Mouse (Mus musculus) heart, postnatal 36 days (tissue): ENCODE results near the gene Trpc3. TPM values are rescaled to one million over a fixed set of nuclear protein-coding genes. Genes with fewer than 3 reads are reported as not detected.
"Not testable (repeated sequence)": the region's sequence is repeated elsewhere in the genome, so short reads cannot be mapped to it uniquely, and the experiment has no call there.

Experiments
- DNase-seq, 2 experiments: peaks; one replicate each; pipeline ENCODE4 v3.0.0; 2021 to 2022
- intact Hi-C: fragments of 180-260 bp; cut with DNase I; formaldehyde crosslinking; loops from one replicate; pipeline ENCODE4 v1.15.1; 2025
- total RNA-seq, 2 experiments: library from RNA; stranded (reverse); gene quantifications; 2 replicates each; pipeline ENCODE4 v1.2.3; 2021

The Trpc3 gene
- total RNA-seq, 2 experiments from 2014 or later = 5.1 to 7.1 TPM

DNA sequence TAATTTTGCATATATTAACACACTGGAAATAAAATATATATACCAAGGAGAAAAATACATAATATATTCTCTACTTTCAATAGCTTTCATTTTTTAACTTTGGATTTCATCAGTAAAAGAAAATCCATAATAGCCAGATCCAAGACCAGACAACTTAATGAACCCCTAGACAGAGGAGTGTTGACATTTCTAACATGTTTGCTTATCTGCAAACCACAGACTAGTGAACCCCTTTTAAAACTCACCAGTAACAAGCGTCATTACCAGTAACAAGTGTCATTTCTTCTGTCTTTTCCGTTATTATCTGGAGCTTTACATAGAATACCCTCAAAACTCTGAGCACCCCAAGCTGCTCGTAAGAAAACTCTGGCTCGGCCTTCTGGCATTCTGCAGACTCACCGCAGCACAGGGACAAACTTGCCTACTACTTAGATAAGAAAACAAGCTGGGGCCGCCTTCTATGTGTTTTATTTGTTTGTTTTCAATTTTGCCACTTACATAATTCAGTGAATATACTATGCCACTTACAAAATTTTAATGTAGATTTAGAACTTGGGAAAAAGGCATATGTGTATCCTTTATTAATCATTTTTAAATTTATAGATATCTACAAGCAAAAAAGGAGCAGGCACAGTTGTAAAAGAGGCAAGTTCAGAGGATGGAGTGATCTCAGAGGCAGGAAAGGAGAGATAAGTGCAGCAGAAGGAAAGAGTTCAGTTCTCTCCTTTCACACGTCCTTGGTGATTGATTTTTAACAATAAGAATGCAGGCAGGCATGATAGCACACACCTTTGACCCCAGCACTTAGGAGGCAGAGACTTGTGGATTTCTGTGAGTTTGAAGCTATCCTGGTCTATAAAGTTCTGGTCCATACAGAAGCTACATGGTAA, 83.8 kb downstream of the Trpc3 start:
- intact Hi-C loops = no loop called here

DNA sequence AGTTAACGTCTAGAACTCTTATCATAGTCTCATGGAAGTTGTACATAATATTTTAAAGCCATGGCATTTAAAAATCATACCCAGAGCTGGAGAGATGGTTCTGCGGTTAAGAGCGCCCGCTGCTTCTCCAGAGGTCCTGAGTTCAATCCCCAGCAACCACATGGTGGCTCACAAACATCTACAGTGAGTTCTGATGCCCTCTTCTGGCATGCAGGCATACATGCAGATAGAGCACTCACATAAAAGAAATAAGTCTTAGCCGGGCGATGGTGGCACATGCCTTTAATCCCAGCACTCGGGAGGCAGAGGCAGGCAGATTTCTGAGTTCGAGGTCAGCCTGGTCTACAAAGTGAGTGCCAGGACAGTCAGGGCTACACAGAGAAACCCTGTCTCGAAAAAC, 90.2 kb downstream of the Trpc3 start:
- DNase-seq, intact Hi-C loops: not testable (repeated sequence)

More for the DNA sequence above, 83.8 kb downstream of the Trpc3 start:
- DNase-seq = no peak

- no peak for DNase-seq
- intact Hi-C loops = no loop called here
Observed at GRCm38 (mm10) chr3:36598811-36599210, 91.2 kb downstream of the Trpc3 start.

DNA sequence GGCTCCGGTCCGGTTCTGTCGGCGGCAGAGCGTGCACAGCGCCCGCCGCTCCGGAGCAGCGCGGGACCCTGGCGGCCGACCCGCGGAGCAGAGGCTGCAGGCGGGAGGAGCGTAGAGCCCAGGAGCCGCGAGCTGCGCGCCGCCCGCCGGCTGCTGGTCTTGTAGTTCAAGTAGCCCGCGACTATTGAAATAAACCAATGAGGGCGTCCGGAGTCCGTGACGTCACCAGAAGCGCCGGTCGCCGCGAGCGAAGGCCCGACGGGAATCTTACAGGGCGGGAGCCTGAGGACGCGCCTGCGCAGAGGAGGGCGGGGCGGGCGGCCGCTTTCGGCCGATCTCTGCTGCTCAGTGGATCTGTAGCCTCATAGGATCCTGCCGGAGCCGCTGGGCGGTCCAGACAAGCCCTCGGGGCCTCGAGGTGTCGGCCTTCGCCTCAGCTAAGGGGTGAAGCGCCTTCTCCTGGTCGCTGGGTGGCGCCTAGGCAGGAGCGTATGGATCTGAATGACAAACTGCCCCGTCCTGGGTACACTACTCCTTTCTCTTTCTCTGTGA, 118.1 kb downstream of the Trpc3 start, which contains the start of gene Ccna2:
Gene Ccna2, minus strand, starts transcription at position 324 of the 552 bp plus-strand sequence.
- peak; percentile 96 to 97 for DNase-seq
- intact Hi-C loops = loop anchor here (1.0 kb wide), 1 partner anchor 20 kb away; the partner anchor contains the start of gene Exosc9

GRCm38 (mm10) chr3:36571361-36571826, 118.6 kb downstream of the Trpc3 start:
- intact Hi-C loops = no loop called here
- peak in 1 of 2 experiments; percentile 9 for DNase-seq

Other genes starting within 250 kb of the Trpc3 start
- 100 to 1,000 TPM; 140 to 143 TPM for gene Anxa5, start 214.3 kb downstream of the Trpc3 start, total RNA-seq
- under 1 TPM in 1 of 2 experiments, not detected in 1; 0.30 TPM for gene 1810062G17Rik, start 214.2 kb downstream of the Trpc3 start, total RNA-seq
- gene Gm11549, start 168.4 kb downstream of the Trpc3 start, total RNA-seq = not detected
- 10 to 100 TPM; 17.0 to 18.4 TPM for gene Exosc9, start 137.6 kb downstream of the Trpc3 start, total RNA-seq
- gene Ccna2, start 118.0 kb downstream of the Trpc3 start, total RNA-seq = 1 to 10 TPM; 1.5 TPM
- gene Bbs7, start 76.7 kb downstream of the Trpc3 start, total RNA-seq = 1 to 10 TPM; 5.3 to 8.8 TPM
- 10 to 100 TPM; 52.6 to 52.8 TPM for gene 4932438A13Rik, start 172.9 kb upstream of the Trpc3 start, total RNA-seq